27 mouse cellular contexts compared by ENCODE assay signal in genomic region chr3:87398809-87399208, GRCm38 (mm10). TPM values are rescaled to one million over a fixed set of nuclear protein-coding genes. Genes with fewer than 3 reads are reported as not detected.
DNase-seq lines count a peak whose midpoint lies in the region; TF ChIP-seq lines count a peak whose summit lies in the region.
"Had no signal": no experiment of that assay in that cellular context is flagged by ENCODE, and none has a peak within 500 bp of the region (broad histone marks: within the 10 kb centered on the region; RNA-seq: fewer than 3 reads in every experiment).

No protein-coding gene starts in this region.

- peaks cover 2% of the 10 kb centered on the region; the same call in 1 of the 2 replicates for H3K36me3 ChIP-seq in spleen, adult 2 months (ENCODE audit: control insufficient read depth, insufficient read depth, low read length)
- H3K36me3 ChIP-seq in splenic B cell, adult 2 months (ENCODE audit: control insufficient read depth, insufficient read depth, low read length, poor library complexity, severe bottlenecking): no peaks in the 10 kb centered on the region; the same call in 1 of the 2 replicates
- H3K36me3 ChIP-seq: embryonic facial prominence, embryonic 10.5 days; embryonic facial prominence, embryonic 12.5 days; forebrain, embryonic 15.5 days; G1E had no signal

- TF ChIP-seq POLR2A in spleen, adult 2 months (IDR thresholded peaks at IDR 0.05; ENCODE audit: low read depth, low read length): no peak

- WGBS in spleen, adult 2 months: 51% methylated on average over 4 of the region's 4 CpGs

- peaks cover 27% of the 10 kb centered on the region for H3K4me1 ChIP-seq in spleen, adult 2 months (ENCODE audit: control insufficient read depth, insufficient read depth, insufficient read length)
- H3K4me1 ChIP-seq: embryonic facial prominence, embryonic 10.5 days; embryonic facial prominence, embryonic 12.5 days; forebrain, embryonic 13.5 days; forebrain, embryonic 15.5 days had no signal

- H3K27me3 ChIP-seq in spleen, adult 2 months (ENCODE audit: control insufficient read depth, insufficient read depth, low read length): no peaks in the 10 kb centered on the region
- H3K27me3 ChIP-seq in splenic B cell, adult 2 months (ENCODE audit: control insufficient read depth, insufficient read depth, low read length, poor library complexity, severe bottlenecking): no peaks in the 10 kb centered on the region
- H3K27me3 ChIP-seq: embryonic facial prominence, embryonic 12.5 days; forebrain, embryonic 13.5 days; forebrain, embryonic 15.5 days had no signal

- H3K4me3 ChIP-seq in spleen, adult 2 months (ENCODE audit: extremely low read depth, insufficient read depth, insufficient read length): no peak overlapping the region
- H3K4me3 ChIP-seq: embryonic facial prominence, embryonic 10.5 days; embryonic facial prominence, embryonic 12.5 days; forebrain, embryonic 13.5 days; forebrain, embryonic 15.5 days had no signal

- intact Hi-C loops in left cerebral cortex, postnatal 14 days (cut with DNase I): no loop called here

- no peak for TF ChIP-seq CTCF in spleen, adult 2 months (IDR thresholded peaks at IDR 0.05; ENCODE audit: extremely low read depth, insufficient read depth, insufficient read length, insufficient replicate concordance)

- peak; percentile 43 for DNase-seq in heart, adult 11 months
- no peak for DNase-seq in heart, adult 8-10 months (ENCODE audit: low spot score)
- no peak for DNase-seq in spleen, adult 2 months (ENCODE audit: low read depth in 1 of 2, low spot score in 2 of 2)
- no peak for DNase-seq in spleen, postnatal 4 days (ENCODE audit: low spot score in 2 of 2)
- peak; percentile 19 for DNase-seq in splenic B cell, adult 2 months (ENCODE audit: low read depth, low spot score)
- DNase-seq in left cerebral cortex, postnatal 14 days (ENCODE audit: low spot score in 2 of 2): no peak
- DNase-seq: adrenal gland, adult 8-10 months; adrenal gland, postnatal 14 days; adrenal gland, postnatal 36 days; cerebellum, adult 11-12 months; cerebellum, adult 2 months; cerebellum, adult 9-10 months; cerebellum, postnatal 10 days; cerebellum, postnatal 25 days; forebrain, postnatal 0 days had no signal

- H3K27ac ChIP-seq in spleen, adult 2 months (ENCODE audit: insufficient read depth, low read length): peak overlapping the region; percentile 69
- H3K27ac ChIP-seq: embryonic facial prominence, embryonic 10.5 days; embryonic facial prominence, embryonic 12.5 days; forebrain, embryonic 13.5 days; forebrain, embryonic 15.5 days had no signal

RNA-seq across cellular contexts. Expression of gene Fcrl1, which starts 22.6 kb away (rescaled TPM):
- total RNA-seq in heart, adult 8-10 months (2022): under 1 TPM in 1 of 4 experiments, not detected in 3; 0.46 TPM
- 50.2 and 55.5 TPM in 2 replicates for polyA plus RNA-seq in spleen, adult 2 months (2012; rRNA removed)
- total RNA-seq in left cerebral cortex, postnatal 14 days (2021): under 1 TPM in 1 of 2 experiments, not detected in 1; 0.68 TPM
- total RNA-seq: forebrain, postnatal 0 days had no signal
- polyA plus RNA-seq: C2C12; embryonic facial prominence, embryonic 10.5 days; forebrain, embryonic 11.5 days; forebrain, embryonic 13.5 days; forebrain, embryonic 15.5 days; G1E had no signal

RNA-seq across cellular contexts. Expression of gene Fcrl5, which starts 36.8 kb away (rescaled TPM):
- under 1 TPM in 1 of 4 experiments, not detected in 3; 0.16 TPM for total RNA-seq in heart, adult 8-10 months (2022)
- polyA plus RNA-seq in spleen, adult 2 months (2012; rRNA removed): 7.2 and 9.2 TPM in 2 replicates
- under 1 TPM in 1 of 2 experiments, not detected in 1; 0.17 TPM for total RNA-seq in left cerebral cortex, postnatal 14 days (2021)
- total RNA-seq: adrenal gland, adult 18-20 months; adrenal gland, adult 8-10 months; adrenal gland, postnatal 14 days; adrenal gland, postnatal 36 days; forebrain, postnatal 0 days had no signal
- polyA plus RNA-seq: activated CD4-positive, CD25-positive, alpha-beta regulatory T cell, adult 4 months; C2C12; cerebellum, adult 2 months; cortical plate, adult 2 months; embryonic facial prominence, embryonic 10.5 days; embryonic facial prominence, embryonic 12.5 days; embryonic facial prominence, embryonic 14.5 days; forebrain, embryonic 11.5 days; forebrain, embryonic 13.5 days; forebrain, embryonic 15.5 days; forebrain, postnatal 0 days; G1E; Patski had no signal

RNA-seq across cellular contexts. Expression of gene Cd5l, which starts 41.1 kb away (rescaled TPM):
- 1 to 10 TPM in 1 of 4 experiments, under 1 TPM in 1, not detected in 2; 0.24 to 1.5 TPM for total RNA-seq in heart, adult 8-10 months (2022)
- 27.2 and 56.0 TPM in 2 replicates for polyA plus RNA-seq in spleen, adult 2 months (2012; rRNA removed)
- not detected for total RNA-seq in left cerebral cortex, postnatal 14 days (2021)
- total RNA-seq: forebrain, postnatal 0 days had no signal
- polyA plus RNA-seq: C2C12; cortical plate, adult 2 months; embryonic facial prominence, embryonic 10.5 days; forebrain, embryonic 11.5 days; forebrain, embryonic 13.5 days; forebrain, postnatal 0 days; G1E; Patski had no signal

Comparison
In these comparisons a context has a peak if more than half of its experiments do, and no peak if none do; other contexts are left out.
1. DNase-seq: peak in heart, adult 11 months (single experiment) and splenic B cell, adult 2 months (single experiment); none in heart, adult 8-10 months (single experiment), spleen, adult 2 months (0 of 2), spleen, postnatal 4 days (0 of 2) and left cerebral cortex, postnatal 14 days (0 of 2).